Mouse (Mus musculus): ENCODE data around the gene Hspb7. TPM values are rescaled to one million over a fixed set of nuclear protein-coding genes. Genes with fewer than 3 reads are reported as not detected.
A peak's percentile ranks its signal among the peaks of the same experiment; 100 is the strongest.

The Hspb7 gene
- polyA plus RNA-seq, 1 experiment from 2014 or later = 0.16 TPM

- DNase-seq (ENCODE audit: low spot score) = no peak
- H3K4me1 ChIP-seq (replicated peaks; ENCODE audit: control insufficient read depth, insufficient read depth, low read length) = no peaks in the 10 kb centered on the region; the same call in 1 of the 2 replicates
- WGBS = 85% methylated on average over 12 of the region's 12 CpGs
- H3K27ac ChIP-seq = no peak overlapping the region
- H3K4me2 ChIP-seq (replicated peaks) = no peak overlapping the region
- no peaks in the 10 kb centered on the region for H3K36me3 ChIP-seq (replicated peaks; ENCODE audit: control insufficient read depth, insufficient read depth)
- no peak overlapping the region for H3K9ac ChIP-seq
- no peak overlapping the region for H3K4me3 ChIP-seq (replicated peaks; ENCODE audit: low read length)
- H3K9me3 ChIP-seq (ENCODE audit: control insufficient read depth, low read length) = no peaks in the 10 kb centered on the region
- no peaks in the 10 kb centered on the region for H3K27me3 ChIP-seq (ENCODE audit: control insufficient read depth, insufficient read depth, low read length)
- no peak for ATAC-seq (ENCODE audit: low FRiP score)
These were observed 18.7 kb downstream of the Hspb7 start for GRCm38 (mm10) chr4:141439083-141439803.

- no peak overlapping the region for H3K4me2 ChIP-seq (replicated peaks)
- H3K4me3 ChIP-seq (replicated peaks; ENCODE audit: low read length) = no peak overlapping the region
- DNase-seq (ENCODE audit: low spot score) (no peak), ATAC-seq (ENCODE audit: low FRiP score) (no peak)
- peaks cover 6% of the 10 kb centered on the region for H3K4me1 ChIP-seq (replicated peaks; ENCODE audit: control insufficient read depth, insufficient read depth, low read length)
- H3K9ac ChIP-seq = no peak overlapping the region
- no peaks in the 10 kb centered on the region for H3K9me3 ChIP-seq (ENCODE audit: control insufficient read depth, low read length)
- no peaks in the 10 kb centered on the region for H3K36me3 ChIP-seq (replicated peaks; ENCODE audit: control insufficient read depth, insufficient read depth)
- no peaks in the 10 kb centered on the region for H3K27me3 ChIP-seq (ENCODE audit: control insufficient read depth, insufficient read depth, low read length)
- no peak overlapping the region for H3K27ac ChIP-seq
These were observed 20.3 kb downstream of the Hspb7 start for GRCm38 (mm10) chr4:141440877-141441276.

GRCm38 (mm10) chr4:141443641-141444429, 23.3 kb downstream of the Hspb7 start:
- H3K9me3 ChIP-seq (ENCODE audit: control insufficient read depth, low read length) = no peaks in the 10 kb centered on the region
- ATAC-seq (ENCODE audit: low FRiP score) = no peak
- H3K36me3 ChIP-seq (replicated peaks; ENCODE audit: control insufficient read depth, insufficient read depth) = peaks cover 20% of the 10 kb centered on the region
- peak overlapping the region; percentile 59 for H3K4me2 ChIP-seq (replicated peaks)
- peaks cover 7% of the 10 kb centered on the region for H3K4me1 ChIP-seq (replicated peaks; ENCODE audit: control insufficient read depth, insufficient read depth, low read length)
- DNase-seq (ENCODE audit: low spot score) = no peak
- H3K4me3 ChIP-seq (replicated peaks; ENCODE audit: low read length) = peak overlapping the region; percentile 92
- H3K27me3 ChIP-seq (ENCODE audit: control insufficient read depth, insufficient read depth, low read length) = no peaks in the 10 kb centered on the region
- H3K9ac ChIP-seq = peak overlapping the region; percentile 95
- H3K27ac ChIP-seq = no peak overlapping the region
- WGBS = 52% methylated on average over 11 of the region's 11 CpGs

GRCm38 (mm10) chr4:141444451-141445327, 24.1 kb downstream of the Hspb7 start, which contains the start of gene Zbtb17:
Gene Zbtb17 (plus strand): TSS chr4:141444654.
- Histone ChIP-seq H3K4me2 (replicated peaks) (peak within 1 kb of the TSS; percentile 61), H3K27ac (peak within 1 kb of the TSS; percentile 83), H3K4me3 (replicated peaks; ENCODE audit: low read length) (peak within 1 kb of the TSS; percentile 92), H3K27me3 (ENCODE audit: control insufficient read depth, insufficient read depth, low read length) (no peaks in the 10 kb centered on the region), H3K4me1 (replicated peaks; ENCODE audit: control insufficient read depth, insufficient read depth, low read length) (peaks cover 7% of the 10 kb centered on the region), H3K36me3 (replicated peaks; ENCODE audit: control insufficient read depth, insufficient read depth) (peaks cover 28% of the 10 kb centered on the region), H3K9ac (peak within 1 kb of the TSS; percentile 95), H3K9me3 (ENCODE audit: control insufficient read depth, low read length) (no peaks in the 10 kb centered on the region)
- DNase-seq (ENCODE audit: low spot score) (peak; percentile 94), ATAC-seq (ENCODE audit: low FRiP score) (peak; percentile 94)
- under 1% methylated on average over 68 of the region's 102 CpGs for WGBS

GRCm38 (mm10) chr4:141445328-141445720, 24.7 kb downstream of the Hspb7 start:
- Histone ChIP-seq H3K4me1 (replicated peaks; ENCODE audit: control insufficient read depth, insufficient read depth, low read length) (peaks cover 7% of the 10 kb centered on the region), H3K9me3 (ENCODE audit: control insufficient read depth, low read length) (no peaks in the 10 kb centered on the region), H3K36me3 (replicated peaks; ENCODE audit: control insufficient read depth, insufficient read depth) (peaks cover 31% of the 10 kb centered on the region), H3K27me3 (ENCODE audit: control insufficient read depth, insufficient read depth, low read length) (no peaks in the 10 kb centered on the region), H3K4me3 (replicated peaks; ENCODE audit: low read length) (peak overlapping the region; percentile 92), H3K27ac (peak overlapping the region; percentile 83), H3K4me2 (replicated peaks) (peak overlapping the region; percentile 61), H3K9ac (peak overlapping the region; percentile 95)
- ATAC-seq (ENCODE audit: low FRiP score) (no peak), DNase-seq (ENCODE audit: low spot score) (no peak)
- WGBS = 15% methylated on average over 14 of the region's 14 CpGs

- no peak overlapping the region for H3K4me3 ChIP-seq (replicated peaks; ENCODE audit: low read length)
- H3K27ac ChIP-seq = no peak overlapping the region
- peaks cover 7% of the 10 kb centered on the region for H3K4me1 ChIP-seq (replicated peaks; ENCODE audit: control insufficient read depth, insufficient read depth, low read length)
- no peaks in the 10 kb centered on the region for H3K27me3 ChIP-seq (ENCODE audit: control insufficient read depth, insufficient read depth, low read length)
- no peaks in the 10 kb centered on the region for H3K9me3 ChIP-seq (ENCODE audit: control insufficient read depth, low read length)
- no peak overlapping the region; the same call in 1 of the 2 replicates for H3K4me2 ChIP-seq (replicated peaks)
- peaks cover 31% of the 10 kb centered on the region for H3K36me3 ChIP-seq (replicated peaks; ENCODE audit: control insufficient read depth, insufficient read depth)
- no peak overlapping the region for H3K9ac ChIP-seq
- ATAC-seq (ENCODE audit: low FRiP score) (no peak), DNase-seq (ENCODE audit: low spot score) (no peak)
- 80% methylated on average over 7 of the region's 7 CpGs for WGBS
These were observed 25.6 kb downstream of the Hspb7 start for GRCm38 (mm10) chr4:141446211-141446610.

- no peaks in the 10 kb centered on the region for H3K4me1 ChIP-seq (replicated peaks; ENCODE audit: control insufficient read depth, insufficient read depth, low read length)
- no peaks in the 10 kb centered on the region for H3K9me3 ChIP-seq (ENCODE audit: control insufficient read depth, low read length)
- ATAC-seq (ENCODE audit: low FRiP score) (no peak), DNase-seq (ENCODE audit: low spot score) (no peak)
- no peak overlapping the region for H3K9ac ChIP-seq
- no peak overlapping the region for H3K4me3 ChIP-seq (replicated peaks; ENCODE audit: low read length)
- H3K4me2 ChIP-seq (replicated peaks) = no peak overlapping the region
- no peak overlapping the region for H3K27ac ChIP-seq
- H3K36me3 ChIP-seq (replicated peaks; ENCODE audit: control insufficient read depth, insufficient read depth) = peaks cover 60% of the 10 kb centered on the region
- WGBS = 91% methylated on average over 2 of the region's 2 CpGs
- no peaks in the 10 kb centered on the region for H3K27me3 ChIP-seq (ENCODE audit: control insufficient read depth, insufficient read depth, low read length)
These were observed 30.7 kb downstream of the Hspb7 start for GRCm38 (mm10) chr4:141451251-141451650.

GRCm38 (mm10) chr4:141451916-141452450, 31.4 kb downstream of the Hspb7 start:
- Histone ChIP-seq H3K9me3 (ENCODE audit: control insufficient read depth, low read length) (no peaks in the 10 kb centered on the region), H3K27ac (no peak overlapping the region), H3K4me1 (replicated peaks; ENCODE audit: control insufficient read depth, insufficient read depth, low read length) (no peaks in the 10 kb centered on the region), H3K4me2 (replicated peaks) (no peak overlapping the region), H3K9ac (no peak overlapping the region), H3K27me3 (ENCODE audit: control insufficient read depth, insufficient read depth, low read length) (no peaks in the 10 kb centered on the region), H3K4me3 (replicated peaks; ENCODE audit: low read length) (no peak overlapping the region), H3K36me3 (replicated peaks; ENCODE audit: control insufficient read depth, insufficient read depth) (peaks cover 59% of the 10 kb centered on the region)
- ATAC-seq (ENCODE audit: low FRiP score) = no peak
- no peak for DNase-seq (ENCODE audit: low spot score)
- 94% methylated on average over 9 of the region's 9 CpGs for WGBS

Data from hindbrain, embryonic 14.5 days (tissue).